Mouse (Mus musculus) lung, adult 2 months (tissue): ENCODE measurements around the gene Gm29735.

Experiments
- CTCF ChIP-seq: fragments of 200-500 bp; IDR thresholded peaks from 2 replicates; pipeline ENCODE4 v1.5.1; 2011; ENCODE audit warnings: mild to moderate bottlenecking, low read length, control low read depth; ENCODE audit not compliant: insufficient read depth
- POLR2A ChIP-seq: fragments of 200-500 bp; IDR thresholded peaks from 2 replicates; pipeline ENCODE4 v1.6.1; 2011; ENCODE audit warnings: low read depth, mild to moderate bottlenecking, control low read depth, low read length, borderline replicate concordance; ENCODE audit errors: extremely low read depth

- TF ChIP-seq POLR2A (no peak), CTCF (no peak)
Measured at GRCm38 (mm10) chr7:142178685-142179084, 21.8 kb upstream of the Gm29735 start.
